Comparison of ENCODE assay signal across 14 mouse cellular contexts in the genomic region with DNA sequence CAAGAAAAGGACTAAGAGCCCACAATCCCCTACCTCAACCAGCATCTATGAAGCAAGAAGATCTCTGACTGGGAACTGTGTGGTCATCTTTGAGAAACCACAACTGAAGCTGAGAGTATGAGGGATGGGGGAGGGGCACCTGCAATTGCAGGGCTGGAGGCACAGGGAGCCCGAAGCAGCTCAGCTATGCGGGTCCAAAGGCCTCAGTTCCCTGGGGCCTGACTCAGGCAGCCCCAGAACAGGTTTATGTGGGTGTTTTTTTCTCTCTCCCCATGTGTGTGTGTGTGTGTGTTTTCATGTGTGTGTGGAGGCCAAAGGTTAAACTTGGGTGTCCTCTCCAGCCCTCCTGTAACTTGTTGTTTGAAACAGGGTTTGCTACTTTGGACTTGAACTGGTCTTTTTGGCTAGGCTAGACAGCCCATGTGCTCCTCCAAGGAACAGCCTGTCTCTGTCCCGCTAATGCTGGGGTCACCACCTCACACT. TPM values are rescaled to one million over a fixed set of nuclear protein-coding genes. Genes with fewer than 3 reads are reported as not detected.
DNase-seq lines count a peak whose midpoint lies in the region; ATAC-seq and TF ChIP-seq lines count a peak whose summit lies in the region.
"Had no signal": no experiment of that assay in that cellular context is flagged by ENCODE, and none has a peak within 500 bp of the region (broad histone marks: within the 10 kb centered on the region; RNA-seq: fewer than 3 reads in every experiment).

No protein-coding gene starts in this region.

- no peaks in the 10 kb centered on the region for H3K27me3 ChIP-seq in kidney, postnatal 0 days (ENCODE audit: insufficient read depth, low read length)
- H3K27me3 ChIP-seq in liver, embryonic 16.5 days (ENCODE audit: control insufficient read depth, insufficient read depth, low read depth, low read length): no peaks in the 10 kb centered on the region
- H3K27me3 ChIP-seq in forebrain, embryonic 16.5 days (replicated peaks; ENCODE audit: control insufficient read depth, insufficient read depth, low read length): no peaks in the 10 kb centered on the region
- H3K27me3 ChIP-seq: hindbrain, embryonic 15.5 days had no signal

- no peak for TF ChIP-seq CTCF in kidney, postnatal 0 days (IDR thresholded peaks at IDR 0.05; ENCODE audit: low read depth)

- no peak overlapping the region for H3K4me3 ChIP-seq in kidney, postnatal 0 days (replicated peaks; ENCODE audit: low read depth, low read length)
- H3K4me3 ChIP-seq in liver, embryonic 16.5 days (ENCODE audit: low read depth, low read length): no peak overlapping the region
- no peak overlapping the region for H3K4me3 ChIP-seq in forebrain, embryonic 16.5 days (replicated peaks; ENCODE audit: low read length)
- H3K4me3 ChIP-seq: hindbrain, embryonic 15.5 days; left cerebral cortex, adult 2 months; midbrain, embryonic 13.5 days had no signal

- 0 out of 2 replicates have a peak, but pooled peaks cover 3% of the 10 kb centered on the region for H3K4me1 ChIP-seq in kidney, postnatal 0 days (replicated peaks; ENCODE audit: insufficient read depth, low read length)
- peaks cover 6% of the 10 kb centered on the region for H3K4me1 ChIP-seq in liver, embryonic 16.5 days (ENCODE audit: control insufficient read depth, low read depth, low read length)
- H3K4me1 ChIP-seq in forebrain, embryonic 16.5 days (replicated peaks; ENCODE audit: control insufficient read depth, insufficient read depth, low read length): 0 out of 2 replicates have a peak, but pooled peaks cover 3% of the 10 kb centered on the region
- H3K4me1 ChIP-seq: hindbrain, embryonic 15.5 days had no signal

- WGBS in kidney, postnatal 0 days: 28% methylated on average over 3 of the region's 3 CpGs
- 7% methylated on average over 3 of the region's 3 CpGs for WGBS in liver, embryonic 16.5 days (ENCODE audit: insufficient replicate concordance)
- 28% methylated on average over 3 of the region's 3 CpGs for WGBS in forebrain, embryonic 16.5 days

- no peaks in the 10 kb centered on the region for H3K36me3 ChIP-seq in kidney, postnatal 0 days (ENCODE audit: insufficient read depth, low read length)
- H3K36me3 ChIP-seq in liver, embryonic 16.5 days (ENCODE audit: control insufficient read depth, insufficient read depth): no peaks in the 10 kb centered on the region
- H3K36me3 ChIP-seq in forebrain, embryonic 16.5 days (ENCODE audit: control insufficient read depth, insufficient read depth): no peaks in the 10 kb centered on the region
- H3K36me3 ChIP-seq: heart, embryonic 13.5 days; hindbrain, embryonic 15.5 days; midbrain, embryonic 13.5 days had no signal

- H3K9ac ChIP-seq in kidney, postnatal 0 days (ENCODE audit: low read depth, low read length): no peak overlapping the region
- no peak overlapping the region for H3K9ac ChIP-seq in liver, embryonic 16.5 days (ENCODE audit: low read depth, low read length)
- H3K9ac ChIP-seq in forebrain, embryonic 16.5 days (replicated peaks; ENCODE audit: low read depth, low read length): no peak overlapping the region
- H3K9ac ChIP-seq: heart, embryonic 13.5 days; hindbrain, embryonic 15.5 days; lung, embryonic 14.5 days; midbrain, embryonic 13.5 days had no signal

- H3K4me2 ChIP-seq in kidney, postnatal 0 days (ENCODE audit: low read length): no peak overlapping the region
- H3K4me2 ChIP-seq in liver, embryonic 16.5 days (ENCODE audit: low read depth, low read length): no peak overlapping the region
- no peak overlapping the region for H3K4me2 ChIP-seq in forebrain, embryonic 16.5 days (ENCODE audit: low read length)
- H3K4me2 ChIP-seq: hindbrain, embryonic 15.5 days had no signal

- DNase-seq in 416B (ENCODE audit: low read depth): peak; percentile 90
- no peak for DNase-seq in kidney, postnatal 0 days (ENCODE audit: low spot score)
- no peak for DNase-seq in urinary bladder, postnatal 4 days (ENCODE audit: low spot score in 2 of 2)
- no peak for DNase-seq in cerebellum, adult 9-10 months
- DNase-seq in urinary bladder, postnatal 14 days (ENCODE audit: low spot score): no peak
- DNase-seq: cerebellum, postnatal 14 days; lung, embryonic 14.5 days had no signal

- H3K27ac ChIP-seq in kidney, postnatal 0 days: no peak overlapping the region
- peak overlapping the region; percentile 4; the same call in 1 of the 2 replicates for H3K27ac ChIP-seq in liver, embryonic 16.5 days (ENCODE audit: low read length)
- no peak overlapping the region for H3K27ac ChIP-seq in forebrain, embryonic 16.5 days (ENCODE audit: low read length)
- H3K27ac ChIP-seq: heart, embryonic 13.5 days; hindbrain, embryonic 15.5 days; left cerebral cortex, adult 2 months; midbrain, embryonic 13.5 days had no signal

- no peaks in the 10 kb centered on the region for H3K9me3 ChIP-seq in kidney, postnatal 0 days (replicated peaks; ENCODE audit: low read length)
- no peaks in the 10 kb centered on the region for H3K9me3 ChIP-seq in liver, embryonic 16.5 days (replicated peaks; ENCODE audit: control insufficient read depth, low read length)
- H3K9me3 ChIP-seq in forebrain, embryonic 16.5 days (ENCODE audit: control insufficient read depth, low read length): no peaks in the 10 kb centered on the region
- H3K9me3 ChIP-seq: heart, embryonic 13.5 days; hindbrain, embryonic 15.5 days; midbrain, embryonic 13.5 days had no signal

- ATAC-seq in granulocyte monocyte progenitor cell, adult 5-6 weeks (replicated peaks; ENCODE audit: poor library complexity, severe bottlenecking): peak; percentile 89
- peak; percentile 78 for ATAC-seq in kidney, postnatal 0 days (replicated peaks; ENCODE audit: low FRiP score, low read depth)
- peak; percentile 78 for ATAC-seq in liver, embryonic 16.5 days (ENCODE audit: low read depth)
- no peak for ATAC-seq in forebrain, embryonic 16.5 days

RNA-seq across cellular contexts. Expression of a gene that starts 6.2 kb away (rescaled TPM):
- total RNA-seq in granulocyte monocyte progenitor cell, adult 5-6 weeks (2014; fragmentation: Nextera tagmentation): 40.5 and 61.7 TPM in 2 replicates
- 11.2 and 15.2 TPM in 2 replicates for total RNA-seq in granulocyte monocyte progenitor cell, adult 5-6 weeks (2017)
- 56.4 and 58.0 TPM in 2 replicates for polyA plus RNA-seq in kidney, postnatal 0 days (2015; fragmentation: Nextera tagmentation; extraction: Ambion mirVana)
- polyA plus RNA-seq in liver, embryonic 16.5 days (2015; fragmentation: Nextera tagmentation; extraction: Ambion mirVana): 6.5 and 6.6 TPM in 2 replicates
- 186 and 198 TPM in 2 replicates for polyA plus RNA-seq in forebrain, embryonic 16.5 days (2015; fragmentation: Nextera tagmentation; extraction: Ambion mirVana)

RNA-seq across cellular contexts. Expression of a gene that starts 53.1 kb away (rescaled TPM):
- total RNA-seq in granulocyte monocyte progenitor cell, adult 5-6 weeks (2014; fragmentation: Nextera tagmentation): 52.6 and 71.6 TPM in 2 replicates
- total RNA-seq in granulocyte monocyte progenitor cell, adult 5-6 weeks (2017): 73.2 and 91.8 TPM in 2 replicates
- 75.2 and 77.9 TPM in 2 replicates for polyA plus RNA-seq in kidney, postnatal 0 days (2015; fragmentation: Nextera tagmentation; extraction: Ambion mirVana)
- 32.5 and 32.8 TPM in 2 replicates for polyA plus RNA-seq in liver, embryonic 16.5 days (2015; fragmentation: Nextera tagmentation; extraction: Ambion mirVana)
- 52.2 and 71.6 TPM in 2 replicates for polyA plus RNA-seq in forebrain, embryonic 16.5 days (2015; fragmentation: Nextera tagmentation; extraction: Ambion mirVana)

RNA-seq across cellular contexts. Expression of a gene that starts 53.5 kb away (rescaled TPM):
- total RNA-seq in granulocyte monocyte progenitor cell, adult 5-6 weeks (2014; fragmentation: Nextera tagmentation): 33.2 and 35.9 TPM in 2 replicates
- 12.7 and 13.5 TPM in 2 replicates for total RNA-seq in granulocyte monocyte progenitor cell, adult 5-6 weeks (2017)
- 300 and 305 TPM in 2 replicates for polyA plus RNA-seq in kidney, postnatal 0 days (2015; fragmentation: Nextera tagmentation; extraction: Ambion mirVana)
- 61.9 and 69.4 TPM in 2 replicates for polyA plus RNA-seq in liver, embryonic 16.5 days (2015; fragmentation: Nextera tagmentation; extraction: Ambion mirVana)
- 242 and 252 TPM in 2 replicates for polyA plus RNA-seq in forebrain, embryonic 16.5 days (2015; fragmentation: Nextera tagmentation; extraction: Ambion mirVana)

RNA-seq across cellular contexts. Expression of a gene that starts 56.3 kb away (rescaled TPM):
- 20.5 and 25.2 TPM in 2 replicates for total RNA-seq in granulocyte monocyte progenitor cell, adult 5-6 weeks (2014; fragmentation: Nextera tagmentation)
- 24.4 and 28.6 TPM in 2 replicates for total RNA-seq in granulocyte monocyte progenitor cell, adult 5-6 weeks (2017)
- 16.1 and 17.5 TPM in 2 replicates for polyA plus RNA-seq in kidney, postnatal 0 days (2015; fragmentation: Nextera tagmentation; extraction: Ambion mirVana)
- 9.1 and 9.3 TPM in 2 replicates for polyA plus RNA-seq in liver, embryonic 16.5 days (2015; fragmentation: Nextera tagmentation; extraction: Ambion mirVana)
- 18.8 and 20.1 TPM in 2 replicates for polyA plus RNA-seq in forebrain, embryonic 16.5 days (2015; fragmentation: Nextera tagmentation; extraction: Ambion mirVana)
